17 mouse cellular contexts compared by ENCODE assay signal in genomic region chr4:22792826-22793225, GRCm38 (mm10).
"Had no signal": no experiment of that assay in that cellular context is flagged by ENCODE, and none has a peak within 500 bp of the region (broad histone marks: within the 10 kb centered on the region; RNA-seq: fewer than 3 reads in every experiment).

No protein-coding gene starts in this region.

- DNase-seq: kidney, adult 8-10 months; kidney, postnatal 10 days; kidney, postnatal 4 days; lung, adult 2 months; lung, postnatal 14 days; spleen, adult 18-20 months; thymus, adult 18-20 months; thymus, postnatal 14 days had no signal

- H3K27ac ChIP-seq: layer of hippocampus, adult 2 months; limb, embryonic 13.5 days; liver, embryonic 15.5 days; macrophage; midbrain, embryonic 12.5 days; neural tube, embryonic 15.5 days had no signal

- H3K4me2 ChIP-seq: limb, embryonic 13.5 days; liver, embryonic 11.5 days; liver, embryonic 15.5 days; midbrain, embryonic 12.5 days; neural tube, embryonic 15.5 days had no signal

- H3K9ac ChIP-seq: limb, embryonic 13.5 days; liver, embryonic 15.5 days; midbrain, embryonic 12.5 days; neural tube, embryonic 15.5 days had no signal

- H3K4me1 ChIP-seq: limb, embryonic 13.5 days; liver, embryonic 15.5 days; megakaryocyte, embryonic 14.5 days; midbrain, embryonic 12.5 days; neural tube, embryonic 15.5 days had no signal

- H3K27me3 ChIP-seq: limb, embryonic 13.5 days; liver, embryonic 15.5 days; megakaryocyte, embryonic 14.5 days; midbrain, embryonic 12.5 days; neural tube, embryonic 15.5 days had no signal

- H3K9me3 ChIP-seq: limb, embryonic 13.5 days; liver, embryonic 15.5 days; midbrain, embryonic 12.5 days; neural tube, embryonic 15.5 days had no signal

- H3K4me3 ChIP-seq: layer of hippocampus, adult 2 months; limb, embryonic 13.5 days; liver, embryonic 15.5 days; megakaryocyte, embryonic 14.5 days; midbrain, embryonic 12.5 days; myocyte; neural tube, embryonic 15.5 days had no signal

- H3K36me3 ChIP-seq: limb, embryonic 13.5 days; liver, embryonic 15.5 days; midbrain, embryonic 12.5 days; neural tube, embryonic 15.5 days had no signal
